Mouse (Mus musculus): ENCODE data around the gene Ifit1bl2. TPM values are rescaled to one million over a fixed set of nuclear protein-coding genes. Genes with fewer than 3 reads are reported as not detected.

Gene Ifit1bl2
- polyA plus RNA-seq, 1 experiment from 2014 or later = not detected

Other genes starting within 250 kb of the Ifit1bl2 start
- 1.7 and 2.8 TPM in 2 replicates for gene Ch25h, start 165.6 kb downstream of the Ifit1bl2 start, polyA plus RNA-seq (2014; fragmentation: Nextera tagmentation; extraction: Ambion mirVana)
- 35.3 and 36.4 TPM in 2 replicates for gene Lipa, start 113.3 kb downstream of the Ifit1bl2 start, polyA plus RNA-seq (2014; fragmentation: Nextera tagmentation; extraction: Ambion mirVana)
- 6.5 and 7.5 TPM in 2 replicates for gene Ifit2, start 90.0 kb downstream of the Ifit1bl2 start, polyA plus RNA-seq (2014; fragmentation: Nextera tagmentation; extraction: Ambion mirVana)
- 0.53 and 0.78 TPM in 2 replicates for gene Ifit3, start 57.2 kb downstream of the Ifit1bl2 start, polyA plus RNA-seq (2014; fragmentation: Nextera tagmentation; extraction: Ambion mirVana)
- 0.18 TPM in 1 of 2 replicates, not detected in the other for gene Ifit1bl1, start 38.8 kb downstream of the Ifit1bl2 start, polyA plus RNA-seq (2014; fragmentation: Nextera tagmentation; extraction: Ambion mirVana)
- gene Ifit3b, start 32.8 kb downstream of the Ifit1bl2 start, polyA plus RNA-seq (2014; fragmentation: Nextera tagmentation; extraction: Ambion mirVana) = 0.36 TPM in 1 of 2 replicates, not detected in the other
- gene Ifit1, start 128 bp upstream of the Ifit1bl2 start, polyA plus RNA-seq (2014; fragmentation: Nextera tagmentation; extraction: Ambion mirVana) = 0.28 and 0.54 TPM in 2 replicates
- 2.7 and 4.1 TPM in 2 replicates for gene Slc16a12, start 106.5 kb upstream of the Ifit1bl2 start, polyA plus RNA-seq (2014; fragmentation: Nextera tagmentation; extraction: Ambion mirVana)
- gene Pank1, start 238.7 kb upstream of the Ifit1bl2 start, polyA plus RNA-seq (2014; fragmentation: Nextera tagmentation; extraction: Ambion mirVana) = 9.6 and 10.0 TPM in 2 replicates